Mouse (Mus musculus) ovary, postnatal 14 days (tissue): ENCODE results near the gene Dap.

Experiments used
- DNase-seq: peaks from one replicate; pipeline ENCODE4 v3.0.0; 2022; ENCODE audit warnings: low spot score

Gene Dap

GRCm38 (mm10) chr15:31302293-31302990 is 78.3 kb downstream of the Dap start:
- DNase-seq, result no peak

- no peak for DNase-seq
These were observed 80.2 kb downstream of the Dap start for GRCm38 (mm10) chr15:31304302-31304701.

DNA sequence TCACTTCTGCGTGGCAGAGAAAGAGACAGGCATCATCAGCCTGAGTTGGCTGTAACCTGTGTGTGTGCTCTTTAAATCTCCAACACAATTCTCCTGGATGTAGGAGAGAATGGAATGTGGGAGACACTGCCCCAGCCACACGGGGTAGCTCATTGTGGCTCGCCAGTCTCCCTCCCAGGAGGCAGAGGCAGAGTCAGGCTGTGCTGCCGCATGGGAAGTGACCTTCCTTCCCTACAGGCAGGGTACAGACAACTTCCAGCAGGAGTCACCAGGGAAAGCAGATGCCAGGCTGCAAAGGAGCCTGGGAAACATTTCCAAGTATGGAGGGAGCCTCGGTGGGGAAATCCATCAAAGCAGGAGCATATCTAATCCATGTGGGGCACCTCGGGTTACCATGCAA is 81.1 kb downstream of the Dap start:
- DNase-seq, result no peak

DNA sequence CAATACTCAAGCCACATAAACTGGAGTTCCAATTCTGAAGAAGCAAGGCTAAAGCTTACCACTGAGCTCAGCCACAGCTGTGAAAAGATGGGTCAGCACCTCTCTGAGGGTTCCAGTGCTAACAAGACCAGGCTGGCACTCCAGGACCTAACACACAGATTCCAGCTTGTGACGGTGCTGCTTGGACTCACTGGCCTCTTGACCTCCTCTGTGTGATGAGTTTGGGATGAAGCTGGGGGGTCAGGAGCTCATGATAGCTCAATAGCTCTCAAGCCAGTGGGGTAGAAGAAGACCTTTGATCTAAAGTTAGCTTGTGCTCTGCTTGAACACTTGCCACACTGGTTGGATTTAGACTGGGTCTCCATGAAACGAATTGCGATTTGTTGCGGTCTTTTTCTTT is 82.6 kb downstream of the Dap start:
- no peak for DNase-seq

DNA sequence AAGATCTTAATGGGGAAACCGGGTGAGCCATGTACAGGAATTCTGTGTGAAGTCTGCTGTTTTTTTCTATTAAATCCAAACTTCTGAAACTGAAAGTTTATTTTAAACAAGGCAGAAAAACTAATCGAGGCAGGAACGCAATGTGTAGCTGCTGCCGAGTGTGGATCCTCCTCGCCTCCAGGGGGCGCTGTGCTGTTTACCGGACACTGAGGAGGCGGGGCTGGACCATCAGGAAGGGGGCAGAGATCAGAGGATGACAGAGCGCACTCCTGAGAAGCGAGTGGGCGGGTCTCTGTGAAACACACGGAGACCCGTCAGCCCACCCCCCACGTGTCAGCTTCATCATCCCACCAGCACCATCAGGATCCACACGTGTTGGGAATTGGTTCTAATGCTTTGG is 85.4 kb downstream of the Dap start:
- DNase-seq, result no peak

- no peak for DNase-seq
These were observed 87.9 kb downstream of the Dap start for GRCm38 (mm10) chr15:31312001-31312400.

- DNase-seq, result peak; percentile 84
These were observed 91.6 kb downstream of the Dap start for GRCm38 (mm10) chr15:31315630-31316231.

GRCm38 (mm10) chr15:31317056-31317805 is 93.1 kb downstream of the Dap start:
- no peak for DNase-seq

GRCm38 (mm10) chr15:31318158-31318955 is 94.2 kb downstream of the Dap start:
- DNase-seq, result no peak

DNA sequence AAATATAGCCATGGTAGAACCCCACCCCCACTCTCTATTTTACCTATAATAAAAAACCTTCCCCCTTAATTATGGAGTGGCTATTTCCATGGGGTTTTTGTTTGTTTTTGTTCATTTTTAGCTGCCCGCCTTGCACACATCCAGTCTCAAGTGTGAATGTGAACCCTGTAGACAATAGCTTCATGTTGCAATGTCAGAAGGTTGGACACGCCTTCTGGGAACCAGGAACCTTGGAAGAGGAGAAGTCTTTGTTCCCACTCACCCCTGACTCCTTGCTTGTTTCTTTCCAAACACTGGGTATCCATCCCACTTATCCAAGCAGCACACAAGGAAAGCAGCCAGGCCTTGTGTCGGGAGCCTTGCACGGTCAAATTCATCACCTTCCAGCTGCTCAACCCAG is 94.9 kb downstream of the Dap start:
- no peak for DNase-seq

DNA sequence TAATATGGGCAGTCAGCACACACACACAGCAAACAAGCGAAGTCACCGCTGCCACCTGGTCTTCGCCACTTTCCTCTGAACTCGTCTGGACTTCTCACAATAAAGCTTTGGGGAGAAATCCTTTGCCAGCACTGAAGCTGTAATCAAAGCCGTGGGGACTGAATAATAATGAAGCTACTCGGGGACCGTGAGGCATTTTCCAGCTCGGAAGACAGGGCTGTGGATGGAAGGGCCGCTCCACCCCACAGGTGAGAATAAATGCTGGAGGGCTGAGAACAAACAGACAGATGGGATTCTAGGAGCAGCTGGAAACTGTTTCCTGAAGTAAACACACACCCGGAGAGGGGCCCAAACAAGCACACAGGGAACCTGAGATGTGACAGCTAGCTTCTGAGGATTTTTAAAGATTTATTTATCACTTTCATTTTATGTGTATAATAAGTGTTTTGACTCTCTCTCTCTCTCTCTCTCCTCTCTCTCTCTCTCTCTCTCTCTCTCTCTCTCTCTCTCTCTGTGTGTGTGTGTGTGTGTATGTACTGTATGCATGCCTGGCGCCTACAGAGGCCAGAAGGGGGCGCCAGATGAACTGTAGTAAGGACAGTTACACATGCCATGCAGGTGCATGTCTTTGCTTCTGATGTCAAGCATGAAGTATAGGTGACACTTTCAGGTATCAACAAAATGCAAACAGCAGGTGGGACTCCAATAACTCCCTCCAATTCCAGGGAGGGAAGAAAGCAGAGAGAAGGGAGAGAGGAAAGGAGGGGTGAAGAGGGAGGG is 96.7 kb downstream of the Dap start:
- DNase-seq, result no peak

DNA sequence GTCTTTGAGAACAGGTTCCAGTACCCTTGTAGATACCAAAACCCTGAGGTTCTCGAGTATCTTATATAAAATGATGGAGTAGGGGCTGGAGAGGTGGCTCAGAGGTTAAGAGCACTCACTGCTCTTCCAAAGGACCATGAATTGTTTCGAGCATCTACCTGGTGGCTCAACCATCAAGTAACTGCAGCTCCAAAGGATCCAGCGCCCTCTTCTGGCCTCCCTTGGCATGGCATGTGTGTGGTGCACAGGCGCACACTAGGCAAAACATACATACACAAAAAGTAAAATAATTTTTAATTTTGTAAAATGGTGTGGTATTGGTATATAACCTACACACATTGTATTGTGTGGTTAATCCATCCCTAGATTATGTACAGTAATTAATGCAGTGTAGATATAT is 99.6 kb downstream of the Dap start:
- no peak for DNase-seq
